Mouse (Mus musculus): ENCODE results near the gene Slc6a19. TPM values are rescaled to one million over a fixed set of nuclear protein-coding genes. Genes with fewer than 3 reads are reported as not detected.

Slc6a19 gene
- polyA plus RNA-seq, 1 experiment, result 0.44 TPM

- no peaks in the 10 kb centered on the region for H3K79me2 ChIP-seq (ENCODE audit: control insufficient read depth, insufficient read depth)
- H3K27me3 ChIP-seq (ENCODE audit: control insufficient read depth, insufficient read depth, insufficient read length), result peaks cover 16% of the 10 kb centered on the region
- H3K36me3 ChIP-seq (ENCODE audit: control insufficient read depth, insufficient read depth), result no peaks in the 10 kb centered on the region
- no peak for TF ChIP-seq E2F4 (IDR thresholded peaks at IDR 0.05; ENCODE audit: insufficient read depth)
- TF ChIP-seq MYOG (IDR thresholded peaks at IDR 0.05; ENCODE audit: control insufficient read depth in 1 of 3, insufficient read depth in 1 of 3, insufficient read length in 2 of 3, low read depth in 2 of 3), result no peak
- TF ChIP-seq USF1 (IDR thresholded peaks at IDR 0.05; ENCODE audit: low read depth), result no peak
- no peak for TF ChIP-seq MAX (IDR thresholded peaks at IDR 0.05; ENCODE audit: low read depth)
- no peak for TF ChIP-seq CEBPB (IDR thresholded peaks at IDR 0.05; ENCODE audit: insufficient read depth, poor library complexity, severe bottlenecking)
- no peak for TF ChIP-seq REST (IDR thresholded peaks at IDR 0.05; ENCODE audit: insufficient read depth, insufficient read length)
- no peak for TF ChIP-seq POLR2A (IDR thresholded peaks at IDR 0.05; ENCODE audit: insufficient read length, low read depth)
- no peak for TF ChIP-seq TCF12 (IDR thresholded peaks at IDR 0.05; ENCODE audit: insufficient read depth, poor library complexity, severe bottlenecking)
- TF ChIP-seq MYOD1 (IDR thresholded peaks at IDR 0.05; ENCODE audit: control insufficient read depth in 1 of 3, insufficient read length in 2 of 3, low read depth in 2 of 3), result no peak
- no peak for TF ChIP-seq TCF3 (IDR thresholded peaks at IDR 0.05; ENCODE audit: insufficient read length, low read depth)
- no peak for TF ChIP-seq POLR2AphosphoS2 (IDR thresholded peaks at IDR 0.05; ENCODE audit: insufficient read length, low read depth)
- no peak for TF ChIP-seq SRF (IDR thresholded peaks at IDR 0.05; ENCODE audit: control insufficient read depth, insufficient read length, low read depth)
- no peak overlapping the region for H3K4me3 ChIP-seq
- no peak overlapping the region for H3ac ChIP-seq (ENCODE audit: control insufficient read depth, insufficient read length)
- H3K4me2 ChIP-seq (ENCODE audit: low read depth), result no peak overlapping the region
Observed at GRCm38 (mm10) chr13:73702776-73703175, 1.9 kb downstream of the Slc6a19 start.

GRCm38 (mm10) chr13:73701161-73701883 is 3.3 kb downstream of the Slc6a19 start:
- Histone ChIP-seq H3K4me2 (ENCODE audit: low read depth) (no peak overlapping the region), H3K4me3 (no peak overlapping the region), H3K79me2 (ENCODE audit: control insufficient read depth, insufficient read depth) (no peaks in the 10 kb centered on the region), H3K27me3 (ENCODE audit: control insufficient read depth, insufficient read depth, insufficient read length) (peaks cover 16% of the 10 kb centered on the region), H3K36me3 (ENCODE audit: control insufficient read depth, insufficient read depth) (no peaks in the 10 kb centered on the region), H3ac (ENCODE audit: control insufficient read depth, insufficient read length) (no peak overlapping the region)
- TF ChIP-seq POLR2AphosphoS2 (IDR thresholded peaks at IDR 0.05; ENCODE audit: insufficient read length, low read depth) (no peak), MYOD1 (IDR thresholded peaks at IDR 0.05; ENCODE audit: control insufficient read depth in 1 of 3, insufficient read length in 2 of 3, low read depth in 2 of 3) (no peak), POLR2A (IDR thresholded peaks at IDR 0.05; ENCODE audit: insufficient read length, low read depth) (no peak), MAX (IDR thresholded peaks at IDR 0.05; ENCODE audit: low read depth) (no peak), TCF3 (IDR thresholded peaks at IDR 0.05; ENCODE audit: insufficient read length, low read depth) (no peak), REST (IDR thresholded peaks at IDR 0.05; ENCODE audit: insufficient read depth, insufficient read length) (no peak), E2F4 (IDR thresholded peaks at IDR 0.05; ENCODE audit: insufficient read depth) (no peak), MYOG (IDR thresholded peaks at IDR 0.05; ENCODE audit: control insufficient read depth in 1 of 3, insufficient read depth in 1 of 3, insufficient read length in 2 of 3, low read depth in 2 of 3) (no peak), SRF (IDR thresholded peaks at IDR 0.05; ENCODE audit: control insufficient read depth, insufficient read length, low read depth) (no peak)

- H3K79me2 ChIP-seq (ENCODE audit: control insufficient read depth, insufficient read depth), result no peaks in the 10 kb centered on the region
- H3K4me2 ChIP-seq (ENCODE audit: low read depth), result no peak overlapping the region
- no peaks in the 10 kb centered on the region for H3K36me3 ChIP-seq (ENCODE audit: control insufficient read depth, insufficient read depth)
- no peak for TF ChIP-seq USF1 (IDR thresholded peaks at IDR 0.05; ENCODE audit: low read depth)
- TF ChIP-seq SRF (IDR thresholded peaks at IDR 0.05; ENCODE audit: control insufficient read depth, insufficient read length, low read depth), result no peak
- TF ChIP-seq MAX (IDR thresholded peaks at IDR 0.05; ENCODE audit: low read depth), result no peak
- no peak for TF ChIP-seq POLR2AphosphoS2 (IDR thresholded peaks at IDR 0.05; ENCODE audit: insufficient read length, low read depth)
- no peak for TF ChIP-seq MYOG (IDR thresholded peaks at IDR 0.05; ENCODE audit: control insufficient read depth in 1 of 3, insufficient read depth in 1 of 3, insufficient read length in 2 of 3, low read depth in 2 of 3)
- TF ChIP-seq CEBPB (IDR thresholded peaks at IDR 0.05; ENCODE audit: insufficient read depth, poor library complexity, severe bottlenecking), result no peak
- TF ChIP-seq TCF12 (IDR thresholded peaks at IDR 0.05; ENCODE audit: insufficient read depth, poor library complexity, severe bottlenecking), result no peak
- no peak for TF ChIP-seq E2F4 (IDR thresholded peaks at IDR 0.05; ENCODE audit: insufficient read depth)
- TF ChIP-seq MYOD1 (IDR thresholded peaks at IDR 0.05; ENCODE audit: control insufficient read depth in 1 of 3, insufficient read length in 2 of 3, low read depth in 2 of 3), result no peak
- TF ChIP-seq TCF3 (IDR thresholded peaks at IDR 0.05; ENCODE audit: insufficient read length, low read depth), result no peak
- TF ChIP-seq REST (IDR thresholded peaks at IDR 0.05; ENCODE audit: insufficient read depth, insufficient read length), result no peak
- no peak overlapping the region for H3K4me3 ChIP-seq
- H3K27me3 ChIP-seq (ENCODE audit: control insufficient read depth, insufficient read depth, insufficient read length), result peaks cover 16% of the 10 kb centered on the region
- H3ac ChIP-seq (ENCODE audit: control insufficient read depth, insufficient read length), result no peak overlapping the region
Observed at GRCm38 (mm10) chr13:73700554-73700953, 4.1 kb downstream of the Slc6a19 start.

GRCm38 (mm10) chr13:73699714-73700113 is 5.0 kb downstream of the Slc6a19 start:
- Histone ChIP-seq H3K27me3 (ENCODE audit: control insufficient read depth, insufficient read depth, insufficient read length) (peaks cover 16% of the 10 kb centered on the region), H3K36me3 (ENCODE audit: control insufficient read depth, insufficient read depth) (no peaks in the 10 kb centered on the region), H3ac (ENCODE audit: control insufficient read depth, insufficient read length) (no peak overlapping the region), H3K4me3 (no peak overlapping the region), H3K4me2 (ENCODE audit: low read depth) (no peak overlapping the region), H3K79me2 (ENCODE audit: control insufficient read depth, insufficient read depth) (no peaks in the 10 kb centered on the region)
- TF ChIP-seq MYOG (IDR thresholded peaks at IDR 0.05; ENCODE audit: control insufficient read depth in 1 of 3, insufficient read depth in 1 of 3, insufficient read length in 2 of 3, low read depth in 2 of 3), result no peak
- no peak for TF ChIP-seq TCF3 (IDR thresholded peaks at IDR 0.05; ENCODE audit: insufficient read length, low read depth)
- TF ChIP-seq POLR2AphosphoS2 (IDR thresholded peaks at IDR 0.05; ENCODE audit: insufficient read length, low read depth), result no peak
- TF ChIP-seq TCF12 (IDR thresholded peaks at IDR 0.05; ENCODE audit: insufficient read depth, poor library complexity, severe bottlenecking), result no peak
- TF ChIP-seq REST (IDR thresholded peaks at IDR 0.05; ENCODE audit: insufficient read depth, insufficient read length), result no peak
- no peak for TF ChIP-seq E2F4 (IDR thresholded peaks at IDR 0.05; ENCODE audit: insufficient read depth)
- no peak for TF ChIP-seq SRF (IDR thresholded peaks at IDR 0.05; ENCODE audit: control insufficient read depth, insufficient read length, low read depth)
- no peak for TF ChIP-seq MYOD1 (IDR thresholded peaks at IDR 0.05; ENCODE audit: control insufficient read depth in 1 of 3, insufficient read length in 2 of 3, low read depth in 2 of 3)
- TF ChIP-seq POLR2A (IDR thresholded peaks at IDR 0.05; ENCODE audit: insufficient read length, low read depth), result no peak
- TF ChIP-seq CEBPB (IDR thresholded peaks at IDR 0.05; ENCODE audit: insufficient read depth, poor library complexity, severe bottlenecking), result no peak
